Mouse (Mus musculus) midbrain, postnatal 0 days (tissue): ENCODE data around the gene Tma7. TPM values are rescaled to one million over a fixed set of nuclear protein-coding genes. Genes with fewer than 3 reads are reported as not detected.
A peak's percentile ranks its signal among the peaks of the same experiment; 100 is the strongest.

Experiments used
- ATAC-seq: fragments of 200-750 bp; cut with Nextera tagmentation; 2 replicates; pipeline ENCODE4 v1.8.0; 2017; ENCODE audit warnings: moderate number of reproducible peaks, mild to moderate bottlenecking, moderate TSS enrichment, moderate library complexity; ENCODE audit not compliant: low FRiP score
- DNase-seq: peaks from one replicate; pipeline ENCODE4 v3.0.0-alpha.2; 2015; ENCODE audit warnings: low spot score
- H3K27ac ChIP-seq: fragments of 300-500 bp; sonication (generic); 2 replicates; pipeline ENCODE4 v1.5.1; 2014; ENCODE audit warnings: low read depth, mild to moderate bottlenecking, low read length, mixed read lengths
- H3K27me3 ChIP-seq: fragments of 300-500 bp; sonication (generic); 2 replicates; pipeline ENCODE4 v1.6.1; 2014; ENCODE audit warnings: low read length, control low read depth, mixed read lengths; ENCODE audit not compliant: insufficient read depth
- H3K36me3 ChIP-seq: fragments of 300-500 bp; sonication (generic); 2 replicates; pipeline ENCODE4 v1.6.1; 2014; ENCODE audit warnings: low read length, control low read depth, mixed read lengths; ENCODE audit not compliant: insufficient read depth
- H3K4me1 ChIP-seq: fragments of 300-500 bp; sonication (generic); 2 replicates; pipeline ENCODE4 v1.6.1; 2014; ENCODE audit warnings: mild to moderate bottlenecking, control low read depth, antibody characterized with exemption, low read length, mixed read lengths; ENCODE audit not compliant: insufficient read depth
- H3K4me2 ChIP-seq: fragments of 300-500 bp; sonication (generic); 2 replicates; pipeline ENCODE4 v1.6.1; 2014; ENCODE audit warnings: low read depth, mild to moderate bottlenecking, low read length, mixed read lengths; ENCODE audit not compliant: poor library complexity, severe bottlenecking
- H3K4me3 ChIP-seq: fragments of 300-500 bp; sonication (generic); 2 replicates; pipeline ENCODE4 v1.5.1; 2014; ENCODE audit warnings: low read depth, mild to moderate bottlenecking, low read length, moderate library complexity
- H3K9ac ChIP-seq: fragments of 300-500 bp; sonication (generic); replicated peaks from 2 replicates; pipeline ENCODE4 v1.6.1; 2014; ENCODE audit warnings: mild to moderate bottlenecking, low read length, moderate library complexity, mixed read lengths; ENCODE audit not compliant: poor library complexity, severe bottlenecking
- H3K9me3 ChIP-seq: fragments of 300-500 bp; sonication (generic); 2 replicates; pipeline ENCODE4 v1.6.1; 2016; ENCODE audit warnings: low read length, control low read depth
- CTCF ChIP-seq: IDR thresholded peaks from 2 replicates; pipeline ENCODE4 v1.5.1; 2016; ENCODE audit warnings: antibody characterized with exemption, mild to moderate bottlenecking
- WGBS: fragments of 180-500 bp; shearing (Covaris S2); extraction: QIAGEN DNeasy Blood & Tissue Kit; methylation state at CpG from one replicate; pipeline ENCODE4 v1.1.7; 2014; 5-methylcytosine and 5-hydroxymethylcytosine counted together
- polyA plus RNA-seq: library from polyadenylated mRNA; unstranded; fragments of >200 nt; fragmentation: Nextera tagmentation; extraction: Ambion mirVana; gene quantifications from 2 replicates; pipeline ENCODE4 v1.2.1, GENCODE M21; 2015
- total RNA-seq: library from RNA; depleted of rRNA; stranded (reverse); fragments of >200 nt; gene quantifications from 2 replicates; pipeline ENCODE4 v1.2.3, GENCODE M21; 2014

Gene Tma7
- total and polyA plus RNA-seq, 2 experiments from 2014 or later, result 129 to 825 TPM

GRCm38 (mm10) chr9:109060184-109060897 is 22.0 kb downstream of the Tma7 start:
- peaks cover 9% of the 10 kb centered on the region for H3K4me1 ChIP-seq
- ATAC-seq (no peak), DNase-seq (no peak)
- 93% methylated on average over 16 of the region's 16 CpGs for WGBS
- H3K27ac ChIP-seq, result no peak overlapping the region
- H3K9me3 ChIP-seq, result no peaks in the 10 kb centered on the region
- no peak overlapping the region for H3K9ac ChIP-seq
- H3K4me3 ChIP-seq, result no peak overlapping the region
- no peak for TF ChIP-seq CTCF
- peaks cover 56% of the 10 kb centered on the region for H3K36me3 ChIP-seq
- no peak overlapping the region for H3K4me2 ChIP-seq
- no peaks in the 10 kb centered on the region for H3K27me3 ChIP-seq

GRCm38 (mm10) chr9:109059136-109059903 is 23.1 kb downstream of the Tma7 start, which contains the start of gene Trex1:
Gene Trex1, minus strand, starts transcription at chr9:109059734.
- peaks cover 46% of the 10 kb centered on the region for H3K36me3 ChIP-seq
- ATAC-seq, result peak; percentile 77
- peak within 1 kb of the TSS; percentile 53 for H3K4me2 ChIP-seq
- H3K4me1 ChIP-seq, result peaks cover 13% of the 10 kb centered on the region
- peak within 1 kb of the TSS; percentile 34 for H3K4me3 ChIP-seq
- WGBS, result 17% methylated on average over 15 of the region's 15 CpGs
- peak; percentile 92 for DNase-seq
- peak within 1 kb of the TSS; percentile 54 for H3K9ac ChIP-seq
- peak; percentile 99 for TF ChIP-seq CTCF
- peak within 1 kb of the TSS; percentile 75 for H3K27ac ChIP-seq
- H3K9me3 ChIP-seq, result no peaks in the 10 kb centered on the region
- H3K27me3 ChIP-seq, result no peaks in the 10 kb centered on the region

GRCm38 (mm10) chr9:109058006-109058765 is 24.2 kb downstream of the Tma7 start:
- Histone ChIP-seq H3K27me3 (no peaks in the 10 kb centered on the region), H3K4me1 (peaks cover 13% of the 10 kb centered on the region), H3K4me3 (no peak overlapping the region), H3K36me3 (peaks cover 40% of the 10 kb centered on the region), H3K9me3 (no peaks in the 10 kb centered on the region), H3K9ac (no peak overlapping the region), H3K4me2 (peak overlapping the region; percentile 53), H3K27ac (peak overlapping the region; percentile 75; the same call in 1 of the 2 replicates)
- DNase-seq, result no peak
- no peak for TF ChIP-seq CTCF
- ATAC-seq, result no peak
- 96% methylated on average over 19 of the region's 19 CpGs for WGBS

- no peak for ATAC-seq
- no peak overlapping the region for H3K4me2 ChIP-seq
- no peak for DNase-seq
- no peak overlapping the region for H3K27ac ChIP-seq
- no peaks in the 10 kb centered on the region for H3K9me3 ChIP-seq
- H3K36me3 ChIP-seq, result peaks cover 34% of the 10 kb centered on the region
- H3K4me3 ChIP-seq, result no peak overlapping the region
- no peaks in the 10 kb centered on the region for H3K27me3 ChIP-seq
- H3K9ac ChIP-seq, result no peak overlapping the region
- 96% methylated on average over 5 of the region's 5 CpGs for WGBS
- TF ChIP-seq CTCF, result no peak
- H3K4me1 ChIP-seq, result peaks cover 13% of the 10 kb centered on the region
These were observed 24.8 kb downstream of the Tma7 start for GRCm38 (mm10) chr9:109057543-109057942.

GRCm38 (mm10) chr9:109056916-109057315 is 25.5 kb downstream of the Tma7 start:
- no peak overlapping the region for H3K4me2 ChIP-seq
- H3K9ac ChIP-seq, result no peak overlapping the region
- H3K36me3 ChIP-seq, result peaks cover 29% of the 10 kb centered on the region
- H3K4me3 ChIP-seq, result no peak overlapping the region
- no peaks in the 10 kb centered on the region for H3K27me3 ChIP-seq
- ATAC-seq (no peak), DNase-seq (no peak)
- H3K4me1 ChIP-seq, result peaks cover 13% of the 10 kb centered on the region
- no peak overlapping the region for H3K27ac ChIP-seq
- H3K9me3 ChIP-seq, result no peaks in the 10 kb centered on the region
- no peak for TF ChIP-seq CTCF
- 88% methylated on average over 4 of the region's 4 CpGs for WGBS
